Mouse (Mus musculus): ENCODE measurements around the gene Arhgap27. TPM values are rescaled to one million over a fixed set of nuclear protein-coding genes. Genes with fewer than 3 reads are reported as not detected.
"Not testable (repeated sequence)": the region's sequence is repeated elsewhere in the genome, so short reads cannot be mapped to it uniquely, and the experiment has no call there.

Arhgap27 gene
- polyA plus RNA-seq, 1 experiment from 2014 or later = 4.6 TPM

- no peak overlapping the region for H3K9ac ChIP-seq
- no peaks in the 10 kb centered on the region for H3K36me3 ChIP-seq
- H3K4me1 ChIP-seq (replicated peaks) = peaks cover 17% of the 10 kb centered on the region; the same call in 1 of the 2 replicates
- H3K9me3 ChIP-seq = no peaks in the 10 kb centered on the region
- no peak overlapping the region for H3K4me3 ChIP-seq
- H3K27me3 ChIP-seq = peaks cover 11% of the 10 kb centered on the region; the same call in 1 of the 2 replicates
- no peak overlapping the region for H3K27ac ChIP-seq (replicated peaks)
- 66% methylated on average over 7 of the region's 7 CpGs for WGBS
- no peak for ATAC-seq (ENCODE audit: low FRiP score, low read depth)
- H3K4me2 ChIP-seq = no peak overlapping the region
Observed at GRCm38 (mm10) chr11:103330651-103331319, 32.7 kb downstream of the Arhgap27 start.

- H3K4me2 ChIP-seq = no peak overlapping the region
- H3K4me3 ChIP-seq = no peak overlapping the region
- H3K9ac ChIP-seq = no peak overlapping the region
- H3K27me3 ChIP-seq = peaks cover 4% of the 10 kb centered on the region; the same call in 1 of the 2 replicates
- no peak for ATAC-seq (ENCODE audit: low FRiP score, low read depth)
- H3K9me3 ChIP-seq = no peaks in the 10 kb centered on the region
- no peaks in the 10 kb centered on the region for H3K36me3 ChIP-seq
- no peak overlapping the region for H3K27ac ChIP-seq (replicated peaks)
- 0 out of 2 replicates have a peak, but pooled peaks cover 3% of the 10 kb centered on the region for H3K4me1 ChIP-seq (replicated peaks)
- WGBS = 15% methylated on average over 5 of the region's 5 CpGs
Observed at GRCm38 (mm10) chr11:103326950-103327349, 36.5 kb downstream of the Arhgap27 start.

- Histone ChIP-seq H3K9me3 (no peaks in the 10 kb centered on the region), H3K9ac (no peak overlapping the region), H3K27ac (replicated peaks) (no peak overlapping the region), H3K4me1 (replicated peaks) (0 out of 2 replicates have a peak, but pooled peaks cover 3% of the 10 kb centered on the region), H3K27me3 (no peaks in the 10 kb centered on the region), H3K4me3 (no peak overlapping the region), H3K36me3 (no peaks in the 10 kb centered on the region), H3K4me2 (no peak overlapping the region)
- 10% methylated on average over 8 of the region's 8 CpGs for WGBS
- ATAC-seq (ENCODE audit: low FRiP score, low read depth) = no peak
Observed at GRCm38 (mm10) chr11:103325172-103325571, 38.3 kb downstream of the Arhgap27 start.

- Histone ChIP-seq H3K36me3 (no peaks in the 10 kb centered on the region), H3K4me2 (no peak overlapping the region), H3K27me3 (no peaks in the 10 kb centered on the region), H3K4me3 (no peak overlapping the region), H3K9me3 (no peaks in the 10 kb centered on the region), H3K9ac (no peak overlapping the region), H3K27ac (replicated peaks) (no peak overlapping the region), H3K4me1 (replicated peaks) (0 out of 2 replicates have a peak, but pooled peaks cover 3% of the 10 kb centered on the region)
- no peak for ATAC-seq (ENCODE audit: low FRiP score, low read depth)
- WGBS = 44% methylated on average over 13 of the region's 13 CpGs
Observed at GRCm38 (mm10) chr11:103324723-103325122, 38.8 kb downstream of the Arhgap27 start.

GRCm38 (mm10) chr11:103322832-103323231 lies 40.7 kb downstream of the Arhgap27 start:
- not testable (repeated sequence) for H3K27me3 ChIP-seq; H3K36me3 ChIP-seq; H3K4me2 ChIP-seq; ATAC-seq (ENCODE audit: low FRiP score, low read depth); H3K9ac ChIP-seq; H3K27ac ChIP-seq (replicated peaks); H3K9me3 ChIP-seq; H3K4me3 ChIP-seq; H3K4me1 ChIP-seq (replicated peaks)
- WGBS = 35% methylated on average over 4 of the region's 4 CpGs

- Histone ChIP-seq H3K4me3 (no peak overlapping the region), H3K4me1 (replicated peaks) (0 out of 2 replicates have a peak, but pooled peaks cover 3% of the 10 kb centered on the region), H3K27ac (replicated peaks) (no peak overlapping the region), H3K4me2 (no peak overlapping the region), H3K36me3 (no peaks in the 10 kb centered on the region), H3K9me3 (no peaks in the 10 kb centered on the region), H3K27me3 (no peaks in the 10 kb centered on the region), H3K9ac (no peak overlapping the region)
- 61% methylated on average over 4 of the region's 4 CpGs for WGBS
- no peak for ATAC-seq (ENCODE audit: low FRiP score, low read depth)
Observed at GRCm38 (mm10) chr11:103320646-103321045, 42.8 kb downstream of the Arhgap27 start.

GRCm38 (mm10) chr11:103320196-103320595 lies 43.3 kb downstream of the Arhgap27 start:
- Histone ChIP-seq H3K4me1 (replicated peaks) (0 out of 2 replicates have a peak, but pooled peaks cover 3% of the 10 kb centered on the region), H3K9me3 (no peaks in the 10 kb centered on the region), H3K27ac (replicated peaks) (no peak overlapping the region), H3K36me3 (no peaks in the 10 kb centered on the region), H3K9ac (no peak overlapping the region), H3K27me3 (no peaks in the 10 kb centered on the region), H3K4me2 (no peak overlapping the region), H3K4me3 (no peak overlapping the region)
- ATAC-seq (ENCODE audit: low FRiP score, low read depth) = no peak
- WGBS = 85% methylated on average over 8 of the region's 8 CpGs

- ATAC-seq (ENCODE audit: low FRiP score, low read depth) = no peak
- no peak overlapping the region for H3K4me2 ChIP-seq
- H3K4me1 ChIP-seq (replicated peaks) = no peaks in the 10 kb centered on the region
- H3K27ac ChIP-seq (replicated peaks) = no peak overlapping the region
- H3K9me3 ChIP-seq = no peaks in the 10 kb centered on the region
- no peaks in the 10 kb centered on the region for H3K36me3 ChIP-seq
- WGBS = 73% methylated on average over 1 of the region's 1 CpGs
- H3K4me3 ChIP-seq = no peak overlapping the region
- H3K9ac ChIP-seq = no peak overlapping the region
- no peaks in the 10 kb centered on the region for H3K27me3 ChIP-seq
Observed at GRCm38 (mm10) chr11:103318042-103318441, 45.5 kb downstream of the Arhgap27 start.

- Histone ChIP-seq H3K9ac (no peak overlapping the region), H3K9me3 (no peaks in the 10 kb centered on the region), H3K27ac (replicated peaks) (no peak overlapping the region), H3K36me3 (no peaks in the 10 kb centered on the region), H3K4me1 (replicated peaks) (peaks cover 6% of the 10 kb centered on the region), H3K27me3 (no peaks in the 10 kb centered on the region), H3K4me2 (no peak overlapping the region), H3K4me3 (no peak overlapping the region)
- ATAC-seq (ENCODE audit: low FRiP score, low read depth) = no peak
- WGBS = 90% methylated on average over 5 of the region's 5 CpGs
Observed at GRCm38 (mm10) chr11:103315379-103315778, 48.1 kb downstream of the Arhgap27 start.

GRCm38 (mm10) chr11:103314736-103315374 lies 48.6 kb downstream of the Arhgap27 start:
- no peak overlapping the region for H3K4me3 ChIP-seq
- no peak for ATAC-seq (ENCODE audit: low FRiP score, low read depth)
- no peaks in the 10 kb centered on the region for H3K9me3 ChIP-seq
- H3K27ac ChIP-seq (replicated peaks) = no peak overlapping the region
- H3K36me3 ChIP-seq = no peaks in the 10 kb centered on the region
- no peak overlapping the region for H3K4me2 ChIP-seq
- no peaks in the 10 kb centered on the region for H3K27me3 ChIP-seq
- 71% methylated on average over 10 of the region's 10 CpGs for WGBS
- H3K4me1 ChIP-seq (replicated peaks) = peaks cover 6% of the 10 kb centered on the region
- H3K9ac ChIP-seq = no peak overlapping the region

GRCm38 (mm10) chr11:103313542-103313941 lies 50.0 kb downstream of the Arhgap27 start:
- H3K4me3 ChIP-seq = no peak overlapping the region
- H3K4me2 ChIP-seq = no peak overlapping the region
- no peak overlapping the region for H3K27ac ChIP-seq (replicated peaks)
- 77% methylated on average over 6 of the region's 6 CpGs for WGBS
- H3K36me3 ChIP-seq = no peaks in the 10 kb centered on the region
- ATAC-seq (ENCODE audit: low FRiP score, low read depth) = no peak
- H3K9me3 ChIP-seq = no peaks in the 10 kb centered on the region
- no peak overlapping the region for H3K9ac ChIP-seq
- H3K4me1 ChIP-seq (replicated peaks) = peaks cover 6% of the 10 kb centered on the region
- no peaks in the 10 kb centered on the region for H3K27me3 ChIP-seq

- no peak for ATAC-seq (ENCODE audit: low FRiP score, low read depth)
- no peak overlapping the region for H3K9ac ChIP-seq
- H3K4me3 ChIP-seq = no peak overlapping the region
- H3K4me2 ChIP-seq = no peak overlapping the region
- no peaks in the 10 kb centered on the region for H3K36me3 ChIP-seq
- H3K4me1 ChIP-seq (replicated peaks) = peaks cover 6% of the 10 kb centered on the region
- 60% methylated on average over 8 of the region's 8 CpGs for WGBS
- no peak overlapping the region for H3K27ac ChIP-seq (replicated peaks)
- H3K9me3 ChIP-seq = no peaks in the 10 kb centered on the region
- no peaks in the 10 kb centered on the region for H3K27me3 ChIP-seq
Observed at GRCm38 (mm10) chr11:103312655-103313255, 50.7 kb downstream of the Arhgap27 start.
